ENCODE assay signal across 18 mouse cellular contexts in the genomic region with DNA sequence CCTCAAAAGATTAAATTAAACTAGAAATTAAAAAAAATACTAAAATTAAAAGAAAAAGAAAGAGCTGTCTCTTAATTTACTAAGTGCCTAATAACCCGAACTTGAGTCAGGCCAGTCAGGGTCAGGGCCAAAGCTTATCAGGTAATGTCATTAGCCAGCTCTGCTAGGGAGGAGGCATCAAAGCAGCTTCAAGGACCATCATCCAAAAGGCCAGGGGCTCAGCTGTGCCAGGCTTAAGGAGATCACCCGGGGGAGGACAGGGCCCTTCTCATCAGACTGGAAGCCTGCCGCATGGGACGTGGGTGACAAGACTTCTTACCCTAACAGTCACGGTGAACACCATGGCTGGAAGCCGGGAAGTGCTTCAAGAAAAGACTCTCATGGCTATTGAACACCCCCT. TPM values are rescaled to one million over a fixed set of nuclear protein-coding genes. Genes with fewer than 3 reads are reported as not detected.
"Had no signal": no experiment of that assay in that cellular context is flagged by ENCODE, and none has a peak within 500 bp of the region (broad histone marks: within the 10 kb centered on the region; RNA-seq: fewer than 3 reads in every experiment).

No protein-coding gene starts in this region.

- H3K27me3 ChIP-seq: limb, embryonic 13.5 days; midbrain, embryonic 13.5 days; stomach, embryonic 15.5 days had no signal

- H3K4me3 ChIP-seq: limb, embryonic 13.5 days; midbrain, embryonic 13.5 days; stomach, embryonic 15.5 days had no signal

- H3K9me3 ChIP-seq: limb, embryonic 13.5 days; midbrain, embryonic 13.5 days; stomach, embryonic 15.5 days had no signal

- H3K9ac ChIP-seq: limb, embryonic 13.5 days; liver, embryonic 14.5 days; midbrain, embryonic 13.5 days; stomach, embryonic 15.5 days had no signal

- ATAC-seq: midbrain, embryonic 13.5 days had no signal

- H3K27ac ChIP-seq: limb, embryonic 13.5 days; liver, embryonic 14.5 days; midbrain, embryonic 13.5 days; stomach, embryonic 15.5 days had no signal

- DNase-seq: kidney, postnatal 10 days; left cerebral cortex, postnatal 4 days; lung, adult 18-20 months; right cerebral cortex, postnatal 14 days had no signal

RNA-seq across cellular contexts. Expression of a gene that starts 24.5 kb away (rescaled TPM):
- total RNA-seq: layer of hippocampus, adult 8-10 months; layer of hippocampus, postnatal 14 days; left cerebral cortex, adult 18-20 months; liver, adult 2 months had no signal
- polyA plus RNA-seq: limb, embryonic 13.5 days; liver, adult 2 months; liver, embryonic 14.5 days; lung, embryonic 16.5 days; midbrain, embryonic 13.5 days; spleen, adult 2 months; testis, adult 2 months had no signal

RNA-seq across cellular contexts. Expression of a gene that starts 29.3 kb away (rescaled TPM):
- total RNA-seq: liver, adult 2 months had no signal
- polyA plus RNA-seq: liver, adult 2 months had no signal

RNA-seq across cellular contexts. Expression of a gene that starts 39.0 kb away (rescaled TPM):
- total RNA-seq: layer of hippocampus, adult 8-10 months; layer of hippocampus, postnatal 14 days; left cerebral cortex, adult 18-20 months; left cerebral cortex, postnatal 10 days; left cerebral cortex, postnatal 4 days; midbrain, postnatal 0 days had no signal
- polyA plus RNA-seq: limb, embryonic 13.5 days; lung, embryonic 16.5 days; midbrain, embryonic 13.5 days; midbrain, postnatal 0 days; neural tube, embryonic 14.5 days had no signal
